Mouse (Mus musculus): ENCODE measurements around the gene Tbk1.

DNA sequence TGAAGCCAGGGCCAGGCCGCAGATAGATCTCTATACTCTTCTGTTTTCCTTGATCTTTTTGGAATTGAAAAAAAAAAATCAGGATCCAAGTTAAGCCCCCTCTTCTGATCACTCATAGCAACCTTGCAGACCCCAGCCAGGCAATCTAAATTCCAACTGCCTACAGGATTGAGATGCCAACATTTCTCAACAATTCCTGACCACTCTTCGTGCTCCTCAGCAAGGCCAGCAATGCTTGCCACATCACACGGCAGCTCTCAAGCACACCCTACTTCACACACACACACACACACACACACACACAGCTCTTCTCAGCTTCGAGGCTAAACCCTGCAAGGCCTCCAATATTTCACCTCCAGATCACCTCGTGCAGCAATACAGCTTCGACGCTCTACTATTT, 37.1 kb upstream of the Tbk1 start:
- TF ChIP-seq GATA1 (IDR thresholded peaks at IDR 0.05; ENCODE audit: low read length): no peak
- TF ChIP-seq TAL1 (IDR thresholded peaks at IDR 0.05; ENCODE audit: low read length): no peak
